Mouse (Mus musculus): ENCODE results near the gene Ecm1. TPM values are rescaled to one million over a fixed set of nuclear protein-coding genes. Genes with fewer than 3 reads are reported as not detected.

Ecm1 gene
- 26.6 and 30.1 TPM in 2 replicates for polyA plus RNA-seq (2015; fragmentation: Nextera tagmentation; extraction: Ambion mirVana)

GRCm38 (mm10) chr3:95739353-95740104 lies at the start of gene Ecm1:
TSS of gene Ecm1 (minus strand) at chr3:95739569.

GRCm38 (mm10) chr3:95760106-95760505 lies 20.7 kb upstream of the Ecm1 start, which contains the start of gene Tars2:
TSS of gene Tars2 (minus strand) at chr3:95760206.

GRCm38 (mm10) chr3:95687524-95688421 lies 51.6 kb downstream of the Ecm1 start, which contains the start of gene Adamtsl4:
TSS of gene Adamtsl4 (minus strand) at chr3:95687917.

Other genes with a start within 250 kb of the Ecm1 start
- 3.7 and 4.8 TPM in 2 replicates for gene Ctsk, start 240.3 kb downstream of the Ecm1 start, polyA plus RNA-seq (2015; fragmentation: Nextera tagmentation; extraction: Ambion mirVana)
- 57.3 and 86.4 TPM in 2 replicates for gene Ctss, start 212.8 kb downstream of the Ecm1 start, polyA plus RNA-seq (2015; fragmentation: Nextera tagmentation; extraction: Ambion mirVana)
- gene Hormad1, start 179.9 kb downstream of the Ecm1 start, polyA plus RNA-seq (2015; fragmentation: Nextera tagmentation; extraction: Ambion mirVana) = not detected in 2 replicates
- gene Golph3l, start 150.6 kb downstream of the Ecm1 start, polyA plus RNA-seq (2015; fragmentation: Nextera tagmentation; extraction: Ambion mirVana) = 25.2 and 25.6 TPM in 2 replicates
- 40.4 and 42.2 TPM in 2 replicates for gene Ensa, start 114.6 kb downstream of the Ecm1 start, polyA plus RNA-seq (2015; fragmentation: Nextera tagmentation; extraction: Ambion mirVana)
- 55.0 and 55.3 TPM in 2 replicates for gene Mcl1, start 80.8 kb downstream of the Ecm1 start, polyA plus RNA-seq (2015; fragmentation: Nextera tagmentation; extraction: Ambion mirVana)
- 1.9 and 3.0 TPM in 2 replicates for gene Adamtsl4, start 51.7 kb downstream of the Ecm1 start, polyA plus RNA-seq (2015; fragmentation: Nextera tagmentation; extraction: Ambion mirVana)
- gene Tars2, start 20.6 kb upstream of the Ecm1 start, polyA plus RNA-seq (2015; fragmentation: Nextera tagmentation; extraction: Ambion mirVana) = 30.3 and 33.5 TPM in 2 replicates
- gene Rprd2, start 79.3 kb upstream of the Ecm1 start, polyA plus RNA-seq (2015; fragmentation: Nextera tagmentation; extraction: Ambion mirVana) = 13.3 and 13.6 TPM in 2 replicates
- 25.4 and 27.7 TPM in 2 replicates for gene Prpf3, start 116.3 kb upstream of the Ecm1 start, polyA plus RNA-seq (2015; fragmentation: Nextera tagmentation; extraction: Ambion mirVana)
- gene Mrps21, start 131.9 kb upstream of the Ecm1 start, polyA plus RNA-seq (2015; fragmentation: Nextera tagmentation; extraction: Ambion mirVana) = 226 and 236 TPM in 2 replicates
- 0.75 and 1.0 TPM in 2 replicates for gene Ciart, start 142.7 kb upstream of the Ecm1 start, polyA plus RNA-seq (2015; fragmentation: Nextera tagmentation; extraction: Ambion mirVana)
- 18.9 and 21.4 TPM in 2 replicates for gene BC028528, start 152.4 kb upstream of the Ecm1 start, polyA plus RNA-seq (2015; fragmentation: Nextera tagmentation; extraction: Ambion mirVana)
- 18.8 and 19.8 TPM in 2 replicates for gene Aph1a, start 154.4 kb upstream of the Ecm1 start, polyA plus RNA-seq (2015; fragmentation: Nextera tagmentation; extraction: Ambion mirVana)
- gene Car14, start 165.1 kb upstream of the Ecm1 start, polyA plus RNA-seq (2015; fragmentation: Nextera tagmentation; extraction: Ambion mirVana) = 0.22 and 0.42 TPM in 2 replicates
- 238 and 265 TPM in 2 replicates for gene Anp32e, start 189.7 kb upstream of the Ecm1 start, polyA plus RNA-seq (2015; fragmentation: Nextera tagmentation; extraction: Ambion mirVana)